Mouse (Mus musculus) adrenal gland, postnatal 4 days (tissue): ENCODE data around the gene Rbm42. TPM values are rescaled to one million over a fixed set of nuclear protein-coding genes. Genes with fewer than 3 reads are reported as not detected.
A peak's percentile ranks its signal among the peaks of the same experiment; 100 is the strongest.

Source experiments
- DNase-seq, 2 experiments: peaks; one replicate each; pipeline ENCODE4 v3.0.0; 2021 to 2022; ENCODE audit warnings: low spot score in 2 of 2, mixed read lengths in 2 of 2
- long read RNA-seq, 2 experiments: library from polyadenylated mRNA; stranded (forward); transcript quantifications; one replicate each; pipeline ENCODE4 v2.0.0; 2021
- total RNA-seq, 2 experiments: library from RNA; stranded (reverse); gene quantifications; 2 replicates each; pipeline ENCODE4 v1.2.3; 2021

Gene Rbm42
- 10 to 100 TPM; 89.2 to 89.5 TPM for total RNA-seq
- long read RNA-seq, experiment 1, transcript Rbm42-201 (10 exons, 1,784 nt) = major isoform, 111 of 147 reads
- long read RNA-seq, experiment 1, transcript Rbm42-202 (9 exons, 1,526 nt) = minor isoform, 21 of 147 reads
- long read RNA-seq, experiment 1, partial matches to known transcripts = 6 of 147 reads
- long read RNA-seq, experiment 1, other reads (novel, unspliced or antisense) = 9 of 147 reads
- long read RNA-seq, experiment 2, transcript Rbm42-201 (10 exons, 1,784 nt) = major isoform, 104 of 172 reads
- long read RNA-seq, experiment 2, transcript Rbm42-202 (9 exons, 1,526 nt) = minor isoform, 31 of 172 reads
- long read RNA-seq, experiment 2, partial matches to known transcripts = 23 of 172 reads
- long read RNA-seq, experiment 2, other reads (novel, unspliced or antisense) = 14 of 172 reads

- peak; percentile 85 to 95 for DNase-seq
These were observed at the start of gene Rbm42 for GRCm38 (mm10) chr7:30649591-30650540. TSS of gene Rbm42 (minus strand) at chr7:30650317.

- DNase-seq = peak; percentile 40 to 62
These were observed 48.5 kb upstream of the Rbm42 start, which contains the start of gene 2200002J24Rik for GRCm38 (mm10) chr7:30698589-30698988. TSS of gene 2200002J24Rik (plus strand) at chr7:30698926.

- DNase-seq = no peak
These were observed 48.0 kb upstream of the Rbm42 start for GRCm38 (mm10) chr7:30698101-30698500.

- DNase-seq = no peak
These were observed 38.2 kb upstream of the Rbm42 start for GRCm38 (mm10) chr7:30688325-30688724.

- DNase-seq = no peak
These were observed 33.3 kb upstream of the Rbm42 start for GRCm38 (mm10) chr7:30683425-30683824.

GRCm38 (mm10) chr7:30681897-30682296 is 31.8 kb upstream of the Rbm42 start:
- DNase-seq = no peak

GRCm38 (mm10) chr7:30678263-30678975 is 28.3 kb upstream of the Rbm42 start:
- peak; percentile 37 to 39 for DNase-seq

- DNase-seq = no peak
These were observed 21.4 kb upstream of the Rbm42 start, which contains the start of gene Pmis2 for GRCm38 (mm10) chr7:30671480-30671879. TSS of gene Pmis2 (minus strand) at chr7:30671605.

GRCm38 (mm10) chr7:30669229-30669628 is 19.1 kb upstream of the Rbm42 start:
- no peak for DNase-seq

GRCm38 (mm10) chr7:30665321-30665720 is 15.2 kb upstream of the Rbm42 start:
- DNase-seq = no peak

GRCm38 (mm10) chr7:30664529-30665200 is 14.5 kb upstream of the Rbm42 start, which contains the start of gene Haus5:
TSS of gene Haus5 (minus strand) at chr7:30664994.
- DNase-seq = peak; percentile 76 to 83

GRCm38 (mm10) chr7:30639083-30639482 is 11.0 kb downstream of the Rbm42 start:
- no peak for DNase-seq

- no peak for DNase-seq
These were observed 13.7 kb downstream of the Rbm42 start for GRCm38 (mm10) chr7:30636395-30636794.

- DNase-seq = no peak
These were observed 14.4 kb downstream of the Rbm42 start, which contains the start of gene Etv2 for GRCm38 (mm10) chr7:30635752-30636151. TSS of gene Etv2 (minus strand) at chr7:30635852.

GRCm38 (mm10) chr7:30634621-30635020 is 15.5 kb downstream of the Rbm42 start:
- peak; percentile 42 to 47 for DNase-seq

GRCm38 (mm10) chr7:30633762-30634412 is 16.2 kb downstream of the Rbm42 start:
- no peak for DNase-seq

- no peak for DNase-seq
These were observed 21.1 kb downstream of the Rbm42 start for GRCm38 (mm10) chr7:30629013-30629412.

GRCm38 (mm10) chr7:30626647-30627046 is 23.5 kb downstream of the Rbm42 start:
- DNase-seq = no peak

- DNase-seq = peak; percentile 61 to 69
These were observed 24.4 kb downstream of the Rbm42 start, which contains the start of gene Cox6b1 for GRCm38 (mm10) chr7:30625530-30626384. TSS of gene Cox6b1 (minus strand) at chr7:30626151.
